Mouse (Mus musculus) intestine, embryonic 15.5 days (tissue): ENCODE results near the gene Tbl3. TPM values are rescaled to one million over a fixed set of nuclear protein-coding genes. Genes with fewer than 3 reads are reported as not detected.

ENCODE experiments used
- ATAC-seq: fragments of 200-750 bp; cut with Nextera tagmentation; 2 replicates; pipeline ENCODE4 v1.8.0; 2017; ENCODE audit warnings: moderate TSS enrichment, moderate library complexity
- H3K27ac ChIP-seq: fragments of 300-500 bp; sonication (generic); 2 replicates; pipeline ENCODE4 v1.5.1; 2015; ENCODE audit warnings: mild to moderate bottlenecking, inconsistent platforms
- H3K27me3 ChIP-seq: fragments of 300-500 bp; sonication (generic); replicated peaks from 2 replicates; pipeline ENCODE4 v1.6.1; 2015; ENCODE audit warnings: inconsistent platforms
- H3K36me3 ChIP-seq: fragments of 300-500 bp; sonication (generic); 2 replicates; pipeline ENCODE4 v1.6.1; 2015; ENCODE audit warnings: inconsistent platforms
- H3K4me1 ChIP-seq: fragments of 300-500 bp; sonication (generic); replicated peaks from 2 replicates; pipeline ENCODE4 v1.6.1; 2015; ENCODE audit warnings: inconsistent platforms
- H3K4me2 ChIP-seq: fragments of 300-500 bp; sonication (generic); replicated peaks from 2 replicates; pipeline ENCODE4 v1.6.1; 2015; ENCODE audit warnings: mild to moderate bottlenecking, inconsistent platforms
- H3K4me3 ChIP-seq: fragments of 300-500 bp; sonication (generic); replicated peaks from 2 replicates; pipeline ENCODE4 v1.5.1; 2015; ENCODE audit warnings: inconsistent platforms
- H3K9ac ChIP-seq: fragments of 300-500 bp; sonication (generic); 2 replicates; pipeline ENCODE4 v1.6.1; 2015; ENCODE audit warnings: inconsistent platforms
- H3K9me3 ChIP-seq: fragments of 300-500 bp; sonication (generic); 2 replicates; pipeline ENCODE4 v1.6.1; 2016; ENCODE audit warnings: inconsistent platforms
- WGBS: fragments of 180-500 bp; shearing (Covaris S2); methylation state at CpG from one replicate; pipeline ENCODE4 v1.1.7; 2015; 5-methylcytosine and 5-hydroxymethylcytosine counted together
- polyA plus RNA-seq: library from polyadenylated mRNA; unstranded; fragments of >200 nt; fragmentation: Nextera tagmentation; extraction: Ambion mirVana; gene quantifications from 2 replicates; pipeline ENCODE4 v1.2.1, GENCODE M21; 2015

The Tbl3 gene
- polyA plus RNA-seq, result 67.3 and 67.5 TPM in 2 replicates

DNA sequence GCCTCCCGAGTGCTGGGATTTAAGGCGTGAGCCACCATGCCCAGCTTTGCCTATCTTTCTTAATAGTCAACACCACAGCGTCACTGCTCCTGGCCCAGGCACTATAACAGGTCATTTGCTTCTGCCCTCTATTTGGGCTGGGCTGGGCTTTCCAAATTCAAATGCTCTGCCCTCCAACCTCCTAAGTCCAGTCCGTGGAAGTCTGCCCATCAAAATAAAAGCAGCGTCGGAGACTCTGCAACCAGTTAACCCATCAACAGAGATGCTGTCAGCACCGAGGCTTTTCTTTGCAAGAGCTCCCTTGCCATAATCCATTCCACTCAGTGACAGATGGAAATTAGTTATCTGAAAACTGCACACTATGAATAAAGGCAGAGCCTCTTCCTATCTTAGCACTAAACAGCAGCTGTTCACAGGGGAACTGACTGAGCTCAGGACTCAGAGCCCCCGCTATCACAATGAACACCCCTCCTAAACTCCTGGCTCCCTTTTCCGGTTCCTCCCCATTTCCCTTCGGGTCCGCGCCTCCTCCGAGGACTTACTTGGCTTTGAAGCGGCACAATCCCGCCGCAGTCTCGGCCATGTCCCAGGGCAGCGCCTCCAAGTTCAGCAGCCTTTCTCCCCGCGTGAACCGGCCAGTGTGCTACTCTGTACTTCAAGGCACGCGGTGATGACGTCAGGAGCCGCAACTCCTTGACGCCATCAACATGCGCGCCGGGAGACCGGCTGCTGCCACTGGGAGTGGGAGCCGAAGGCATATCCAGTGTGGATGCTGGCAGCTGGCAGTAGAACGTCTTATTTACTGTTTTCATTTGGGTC, at the start of gene Tbl3:
Gene Tbl3 (minus strand): TSS at position 679 of the 819 bp plus-strand sequence.
- Histone ChIP-seq H3K9me3 (no peaks in the 10 kb centered on the region), H3K4me1 (peaks cover 6% of the 10 kb centered on the region; the same call in 1 of the 2 replicates), H3K36me3 (peaks cover 11% of the 10 kb centered on the region), H3K27ac (peak within 1 kb of the TSS; percentile 83), H3K4me2 (peak within 1 kb of the TSS; percentile 81), H3K27me3 (no peaks in the 10 kb centered on the region), H3K4me3 (peak within 1 kb of the TSS; percentile 80), H3K9ac (peak within 1 kb of the TSS; percentile 77)
- ATAC-seq, result peak; percentile 91
- 3% methylated on average over 32 of the region's 32 CpGs for WGBS

DNA sequence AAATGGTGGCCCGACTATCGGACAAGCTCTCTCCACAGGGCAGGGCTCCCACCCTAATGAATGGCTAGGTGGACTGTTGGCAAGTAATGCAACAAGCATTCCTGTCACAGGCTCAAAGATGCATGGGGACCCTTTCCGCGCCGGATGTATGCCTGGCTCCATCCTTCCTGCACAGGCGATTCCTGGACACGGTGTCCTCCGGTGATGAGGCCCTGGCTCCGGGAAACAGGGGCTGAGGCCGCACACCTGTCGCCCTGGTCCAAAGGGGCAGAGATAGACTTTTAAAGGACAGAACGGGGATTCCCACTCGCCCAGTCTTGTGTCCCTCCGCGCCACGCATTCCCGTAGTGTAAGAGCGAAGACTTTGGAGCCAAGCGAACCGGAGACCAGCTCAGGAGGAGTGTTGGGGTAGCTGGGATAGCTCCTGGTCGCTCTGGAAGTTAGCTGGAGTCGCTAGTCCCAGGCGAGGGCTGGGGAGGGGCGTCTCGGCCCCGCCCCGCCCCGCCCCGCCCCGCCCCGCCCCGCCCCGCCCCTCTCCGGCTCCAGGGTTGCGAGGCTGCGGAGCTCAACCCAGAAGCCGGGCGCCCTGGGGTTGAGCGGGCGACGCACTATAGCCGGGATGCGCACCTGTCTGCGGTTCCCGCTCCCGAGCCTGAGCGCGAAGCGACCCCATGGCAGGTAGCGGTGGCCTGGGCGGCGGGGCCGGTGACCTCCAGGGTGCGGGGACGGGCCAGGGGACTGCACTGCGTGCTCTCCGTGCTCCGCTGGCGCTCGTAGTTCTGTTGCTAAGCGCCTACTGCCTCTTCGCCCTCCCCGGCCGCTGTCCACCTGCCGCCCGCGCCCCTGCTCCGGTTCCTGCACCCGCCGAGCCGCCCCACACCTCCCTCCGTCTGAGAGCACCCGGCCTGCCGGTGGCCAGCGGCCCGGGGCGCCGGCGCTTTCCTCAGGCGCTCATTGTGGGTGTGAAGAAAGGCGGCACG, 45.2 kb upstream of the Tbl3 start, which contains the start of gene Hs3st6:
Gene Hs3st6 (plus strand): TSS at position 574 of the 980 bp plus-strand sequence.
- Histone ChIP-seq H3K9ac (peak within 1 kb of the TSS; percentile 34), H3K4me3 (peak within 1 kb of the TSS; percentile 51)
- WGBS, result 1% methylated on average over 58 of the region's 82 CpGs

DNA sequence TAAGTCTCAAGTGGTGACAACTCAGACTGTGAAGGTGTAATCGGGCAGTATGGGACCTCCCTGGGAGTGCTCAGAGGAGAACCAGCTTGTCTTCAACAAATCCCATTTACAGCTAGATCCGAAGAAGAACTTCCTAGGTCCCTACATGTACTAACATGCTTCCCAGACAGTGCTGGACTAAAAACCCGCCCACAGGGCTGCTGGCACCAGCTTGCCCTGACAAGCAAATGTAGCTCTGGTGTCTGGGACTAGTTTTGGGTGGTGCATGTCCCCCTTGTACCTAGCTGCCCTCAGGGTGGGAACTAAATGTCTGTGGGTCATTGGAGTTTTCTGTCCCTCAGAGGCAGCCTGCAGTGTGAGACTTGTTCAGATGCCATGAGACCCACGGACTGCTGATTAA, 44.1 kb upstream of the Tbl3 start:
- H3K27me3 ChIP-seq, result peaks cover 57% of the 10 kb centered on the region
- H3K27ac ChIP-seq, result no peak overlapping the region
- no peak overlapping the region for H3K9ac ChIP-seq
- H3K4me1 ChIP-seq, result peaks cover 18% of the 10 kb centered on the region
- no peak overlapping the region for H3K4me3 ChIP-seq
- WGBS, result 19% methylated on average over 4 of the region's 4 CpGs
- H3K9me3 ChIP-seq, result no peaks in the 10 kb centered on the region
- H3K4me2 ChIP-seq, result no peak overlapping the region
- ATAC-seq, result no peak
- H3K36me3 ChIP-seq, result no peaks in the 10 kb centered on the region

More for the DNA sequence above, 45.2 kb upstream of the Tbl3 start, which contains the start of gene Hs3st6:
- H3K4me2 ChIP-seq, result peak within 1 kb of the TSS; percentile 99
- peaks cover 57% of the 10 kb centered on the region for H3K27me3 ChIP-seq
- no peaks in the 10 kb centered on the region for H3K36me3 ChIP-seq
- H3K27ac ChIP-seq, result no peak within 1 kb of the TSS
- no peaks in the 10 kb centered on the region for H3K9me3 ChIP-seq
- peaks cover 12% of the 10 kb centered on the region for H3K4me1 ChIP-seq
- ATAC-seq, result peak; percentile 98

DNA sequence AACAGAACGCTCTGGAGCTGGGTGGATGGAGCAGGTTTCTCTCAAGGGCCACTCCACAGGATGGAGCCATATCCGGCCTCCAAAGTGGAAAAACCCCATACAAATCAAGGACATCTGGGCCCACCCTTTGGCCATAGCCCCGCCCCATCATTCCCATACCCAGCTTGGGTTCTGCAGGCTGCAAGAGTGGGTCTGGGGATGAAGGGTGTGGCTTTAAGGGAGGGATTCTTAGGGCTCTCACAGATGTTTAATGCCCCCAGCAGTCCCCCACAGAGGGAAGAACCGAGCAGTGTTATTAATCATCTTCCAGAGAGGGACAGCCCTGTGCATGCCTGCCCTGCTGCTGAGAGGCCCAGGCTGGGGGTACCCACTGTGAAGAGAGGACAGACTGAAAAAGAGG, 39.5 kb upstream of the Tbl3 start:
- H3K27me3 ChIP-seq, result peaks cover 21% of the 10 kb centered on the region
- H3K4me2 ChIP-seq, result no peak overlapping the region
- no peak overlapping the region for H3K9ac ChIP-seq
- no peak overlapping the region for H3K27ac ChIP-seq
- 0 out of 2 replicates have a peak, but pooled peaks have one; percentile 31 for ATAC-seq
- 37% methylated on average over 4 of the region's 4 CpGs for WGBS
- H3K4me3 ChIP-seq, result no peak overlapping the region
- H3K9me3 ChIP-seq, result no peaks in the 10 kb centered on the region
- H3K36me3 ChIP-seq, result 0 out of 2 replicates have a peak, but pooled peaks cover 6% of the 10 kb centered on the region
- 0 out of 2 replicates have a peak, but pooled peaks cover 7% of the 10 kb centered on the region for H3K4me1 ChIP-seq

DNA sequence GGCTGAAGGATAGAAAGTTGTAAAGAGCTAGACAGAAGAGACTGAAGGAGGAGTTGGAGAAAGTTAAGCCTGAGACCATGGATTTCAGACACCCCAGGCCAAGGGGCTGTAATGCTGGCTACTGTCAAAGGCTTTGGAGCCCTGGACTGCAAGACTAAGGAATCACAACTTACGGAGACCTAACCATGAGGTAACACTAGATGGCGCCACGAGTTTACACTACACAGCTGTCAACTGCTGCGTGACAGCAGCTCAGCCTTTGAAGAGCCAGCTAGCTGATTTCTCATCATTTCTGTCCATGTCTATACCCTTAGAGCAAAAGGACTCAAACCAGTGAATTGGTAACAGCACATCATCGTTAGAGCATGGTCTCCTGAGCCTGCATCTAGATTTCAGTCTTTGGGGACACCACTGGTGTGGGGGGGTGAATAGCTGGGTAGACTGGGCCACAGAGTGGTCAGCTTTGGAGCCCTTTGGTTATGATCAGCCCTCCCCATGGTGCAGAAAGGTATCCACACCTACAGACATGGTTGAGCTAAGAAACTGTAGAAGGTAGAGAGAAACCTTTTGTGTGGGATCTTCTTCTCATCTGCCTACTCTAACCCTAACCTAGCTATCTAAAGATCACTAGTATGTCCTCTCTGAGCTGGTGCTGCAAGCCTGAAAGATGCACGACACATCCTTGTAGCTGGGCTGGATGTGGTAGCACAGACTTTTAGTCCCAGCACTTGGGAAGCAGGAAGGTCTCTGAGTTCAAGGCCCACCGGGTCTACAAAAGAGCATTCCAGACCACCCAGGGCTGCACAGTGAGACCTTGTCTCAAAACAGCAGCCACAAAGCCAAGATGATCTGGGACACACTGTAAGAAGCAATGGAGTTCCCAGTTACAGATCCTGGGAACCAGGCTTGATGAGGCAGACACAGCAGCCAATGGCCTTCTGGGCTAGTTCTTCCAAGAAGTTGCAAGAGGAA, 38.4 kb upstream of the Tbl3 start:
- Histone ChIP-seq H3K9me3 (no peaks in the 10 kb centered on the region), H3K4me1 (0 out of 2 replicates have a peak, but pooled peaks cover 7% of the 10 kb centered on the region), H3K27ac (no peak overlapping the region), H3K9ac (no peak overlapping the region), H3K36me3 (0 out of 2 replicates have a peak, but pooled peaks cover 6% of the 10 kb centered on the region), H3K4me3 (no peak overlapping the region), H3K4me2 (no peak overlapping the region), H3K27me3 (peaks cover 11% of the 10 kb centered on the region)
- ATAC-seq, result peak; percentile 83
- WGBS, result 20% methylated on average over 7 of the region's 7 CpGs

DNA sequence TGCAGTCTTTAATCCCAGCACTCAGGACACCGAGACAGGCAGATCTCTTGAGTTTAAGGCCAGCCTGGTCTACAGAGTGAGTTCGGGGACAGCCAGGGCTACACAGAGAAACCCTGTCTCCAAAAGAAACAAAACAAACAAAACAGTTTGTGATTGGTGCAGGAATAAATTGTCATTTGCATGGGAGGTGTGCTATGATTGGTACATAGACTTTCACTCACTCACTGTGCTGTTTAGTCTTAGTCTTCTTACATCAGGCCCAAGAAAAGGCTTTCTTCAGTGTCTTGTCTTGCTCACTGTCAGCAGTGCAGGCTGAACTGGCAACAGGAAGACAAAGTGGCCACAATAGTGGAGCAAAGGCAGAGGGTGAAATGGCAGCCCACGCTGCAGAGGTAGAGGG, 36.9 kb upstream of the Tbl3 start:
- Histone ChIP-seq H3K4me3 (no peak overlapping the region), H3K4me1 (0 out of 2 replicates have a peak, but pooled peaks cover 7% of the 10 kb centered on the region), H3K9me3 (no peaks in the 10 kb centered on the region), H3K4me2 (no peak overlapping the region), H3K36me3 (0 out of 2 replicates have a peak, but pooled peaks cover 6% of the 10 kb centered on the region), H3K27me3 (no peaks in the 10 kb centered on the region), H3K9ac (no peak overlapping the region), H3K27ac (no peak overlapping the region)
- 75% methylated on average over 3 of the region's 3 CpGs for WGBS
- no peak for ATAC-seq

DNA sequence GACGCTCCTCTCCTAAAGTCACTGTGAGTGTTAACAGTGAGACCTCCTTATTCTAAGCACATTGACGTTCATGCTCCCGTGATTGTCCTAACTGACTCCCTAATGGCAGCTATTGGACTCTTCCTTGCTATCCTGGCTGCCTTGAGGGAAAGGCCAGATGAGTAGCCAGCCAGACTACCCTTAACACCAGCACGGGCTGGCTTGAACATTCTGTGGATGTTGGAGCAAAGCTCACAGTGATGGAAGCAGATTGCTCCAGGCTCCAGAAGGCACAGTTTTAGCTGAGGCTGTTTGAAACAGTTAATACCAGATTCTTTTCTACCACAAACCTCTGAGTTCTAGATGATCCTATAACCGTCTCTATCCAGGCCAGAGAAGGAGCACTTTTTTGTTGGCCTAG, 36.4 kb upstream of the Tbl3 start:
- ATAC-seq, result no peak
- Histone ChIP-seq H3K27me3 (no peaks in the 10 kb centered on the region), H3K9ac (no peak overlapping the region), H3K36me3 (0 out of 2 replicates have a peak, but pooled peaks cover 6% of the 10 kb centered on the region), H3K4me2 (no peak overlapping the region), H3K4me1 (0 out of 2 replicates have a peak, but pooled peaks cover 7% of the 10 kb centered on the region), H3K4me3 (no peak overlapping the region), H3K9me3 (no peaks in the 10 kb centered on the region), H3K27ac (no peak overlapping the region)
- WGBS, result 85% methylated on average over 5 of the region's 5 CpGs

DNA sequence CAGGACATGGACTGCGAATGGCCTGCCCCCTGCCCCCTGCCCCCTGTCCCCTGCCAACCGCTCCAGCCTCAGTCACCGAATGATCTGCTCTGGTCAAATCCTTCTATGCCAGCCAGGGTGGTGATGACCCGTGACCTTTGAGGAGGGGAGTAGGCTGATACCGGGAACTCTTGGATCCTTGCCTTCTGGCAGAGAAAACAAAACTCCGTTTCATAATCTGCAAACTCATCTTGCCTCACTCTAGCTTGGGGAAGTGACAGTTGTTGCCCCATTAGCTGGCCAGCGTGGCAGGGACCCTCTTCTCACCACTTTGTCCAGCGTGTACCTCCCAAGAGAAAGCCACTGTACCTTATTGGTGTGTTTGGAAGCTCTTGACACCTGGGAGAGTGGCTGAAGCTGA, 34.8 kb upstream of the Tbl3 start:
- no peak for ATAC-seq
- H3K4me2 ChIP-seq, result no peak overlapping the region
- no peak overlapping the region for H3K9ac ChIP-seq
- no peaks in the 10 kb centered on the region for H3K9me3 ChIP-seq
- WGBS, result 81% methylated on average over 8 of the region's 8 CpGs
- H3K27ac ChIP-seq, result no peak overlapping the region
- no peaks in the 10 kb centered on the region for H3K27me3 ChIP-seq
- H3K36me3 ChIP-seq, result 0 out of 2 replicates have a peak, but pooled peaks cover 6% of the 10 kb centered on the region
- no peak overlapping the region for H3K4me3 ChIP-seq
- peaks cover 17% of the 10 kb centered on the region for H3K4me1 ChIP-seq

DNA sequence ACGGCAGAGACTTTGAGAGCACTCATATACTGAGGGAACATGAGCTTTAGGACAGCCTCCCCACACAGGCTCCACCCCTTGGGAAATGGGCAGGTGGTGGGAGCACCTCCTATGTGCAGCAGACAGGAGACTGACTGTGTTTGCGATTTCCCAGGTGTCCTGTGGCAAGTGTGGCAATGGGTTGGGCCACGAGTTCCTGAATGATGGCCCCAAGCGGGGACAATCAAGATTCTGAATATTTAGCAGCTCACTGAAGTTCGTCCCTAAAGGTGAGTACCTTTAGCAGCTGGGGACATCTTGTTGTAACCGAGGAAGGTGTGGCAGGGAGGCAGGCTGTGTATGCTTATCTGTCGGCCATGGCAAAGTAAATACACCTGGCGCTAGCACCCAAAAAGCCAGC, 32.5 kb upstream of the Tbl3 start:
- WGBS, result 63% methylated on average over 8 of the region's 8 CpGs
- 0 out of 2 replicates have a peak, but pooled peaks cover 6% of the 10 kb centered on the region for H3K36me3 ChIP-seq
- no peaks in the 10 kb centered on the region for H3K9me3 ChIP-seq
- no peak overlapping the region for H3K27ac ChIP-seq
- ATAC-seq, result no peak
- H3K9ac ChIP-seq, result no peak overlapping the region
- peaks cover 14% of the 10 kb centered on the region for H3K4me1 ChIP-seq
- H3K4me3 ChIP-seq, result no peak overlapping the region
- H3K4me2 ChIP-seq, result no peak overlapping the region
- no peaks in the 10 kb centered on the region for H3K27me3 ChIP-seq

DNA sequence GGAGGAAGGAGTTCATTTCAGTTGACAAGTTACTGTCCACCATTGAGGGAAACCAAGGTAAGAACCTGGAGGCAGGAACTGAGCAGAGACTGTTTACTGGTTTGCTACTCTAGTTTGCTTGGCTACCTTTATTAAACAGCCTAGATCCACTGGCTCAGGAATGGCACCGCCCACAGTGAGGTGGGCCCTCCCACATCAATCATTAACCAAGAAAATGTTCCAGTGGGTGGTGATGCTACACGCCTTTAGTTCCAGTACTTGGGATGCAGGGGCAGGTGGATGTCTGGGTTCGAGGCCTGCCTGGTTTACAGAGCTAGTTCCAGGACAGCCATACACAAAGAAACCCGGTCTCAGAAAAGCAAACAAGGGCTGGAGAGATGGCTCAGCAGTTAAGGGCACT, 30.8 kb upstream of the Tbl3 start:
- Histone ChIP-seq H3K27ac (no peak overlapping the region), H3K36me3 (0 out of 2 replicates have a peak, but pooled peaks cover 6% of the 10 kb centered on the region)
- ATAC-seq, result no peak

More for the DNA sequence above, 30.8 kb upstream of the Tbl3 start:
- no peaks in the 10 kb centered on the region for H3K9me3 ChIP-seq
- no peak overlapping the region for H3K4me3 ChIP-seq
- no peak overlapping the region for H3K9ac ChIP-seq
- H3K4me1 ChIP-seq, result peaks cover 14% of the 10 kb centered on the region
- WGBS, result 79% methylated on average over 4 of the region's 4 CpGs
- no peaks in the 10 kb centered on the region for H3K27me3 ChIP-seq
- H3K4me2 ChIP-seq, result no peak overlapping the region
